Mouse (Mus musculus): Measurements from ENCODE around the gene Epb41l2.

DNA sequence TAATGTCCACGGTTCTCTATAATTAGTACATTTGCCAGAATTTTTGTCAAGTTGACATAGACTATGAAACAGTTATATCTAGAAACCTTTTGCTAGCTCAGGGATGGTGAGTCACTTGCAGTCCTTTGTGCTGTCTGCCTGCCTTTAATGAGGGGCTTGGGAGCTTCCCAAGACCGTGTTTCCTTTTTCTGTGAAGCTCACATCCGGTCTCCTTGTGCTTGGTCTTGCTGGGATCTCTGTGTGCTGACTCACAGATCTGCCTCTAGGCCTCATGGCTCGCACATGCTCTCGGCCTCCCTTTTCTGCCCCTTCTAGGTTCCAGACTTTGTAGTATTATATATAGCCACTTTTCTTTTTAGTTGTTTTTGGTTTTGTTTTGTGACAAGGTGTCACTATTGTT, 160.8 kb downstream of the Epb41l2 start:
- TF ChIP-seq CTCF (IDR thresholded peaks at IDR 0.05; ENCODE audit: borderline replicate concordance, control insufficient read depth, extremely low read depth, insufficient read depth, low read length, poor library complexity) = no peak
- no peak for TF ChIP-seq POLR2A (IDR thresholded peaks at IDR 0.05; ENCODE audit: control insufficient read depth, extremely low read depth, insufficient read depth, low read length, poor library complexity)
